Mouse (Mus musculus) left cerebral cortex, adult 8-10 months (tissue): Measurements from ENCODE around the gene Dad1. TPM values are rescaled to one million over a fixed set of nuclear protein-coding genes. Genes with fewer than 3 reads are reported as not detected.
"Not testable (repeated sequence)": the region's sequence is repeated elsewhere in the genome, so short reads cannot be mapped to it uniquely, and the experiment has no call there.

ENCODE experiments used
- DNase-seq, 2 experiments: peaks; one replicate each; pipeline ENCODE4 v3.0.0; 2022; ENCODE audit warnings: low spot score in 2 of 2
- total RNA-seq, 4 experiments: library from RNA; stranded (reverse); gene quantifications; 2 replicates each; pipeline ENCODE4 v1.2.4; 2022

The Dad1 gene
- total RNA-seq, 4 experiments from 2014 or later: 107 to 115 (median 113) TPM

DNA sequence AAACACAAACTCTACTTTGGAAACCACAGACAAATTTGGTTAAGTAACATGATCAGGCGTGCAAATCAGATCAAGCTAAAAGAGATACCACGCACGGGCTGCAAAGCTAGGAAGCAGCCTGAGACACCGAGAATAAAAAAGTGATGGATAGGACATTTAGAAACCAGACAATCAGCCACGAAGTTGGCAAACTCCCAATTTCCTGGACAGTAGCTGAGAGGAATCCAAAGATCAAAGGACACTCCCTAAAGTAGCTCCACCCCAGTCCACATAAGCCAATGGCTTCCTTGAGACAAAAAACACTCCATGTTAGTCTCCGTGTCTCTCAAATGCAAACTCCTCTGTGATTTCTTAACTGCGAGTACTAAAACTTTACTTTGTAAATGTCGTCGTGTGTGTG lies 4.6 kb downstream of the Dad1 start:
- no peak for DNase-seq

DNA sequence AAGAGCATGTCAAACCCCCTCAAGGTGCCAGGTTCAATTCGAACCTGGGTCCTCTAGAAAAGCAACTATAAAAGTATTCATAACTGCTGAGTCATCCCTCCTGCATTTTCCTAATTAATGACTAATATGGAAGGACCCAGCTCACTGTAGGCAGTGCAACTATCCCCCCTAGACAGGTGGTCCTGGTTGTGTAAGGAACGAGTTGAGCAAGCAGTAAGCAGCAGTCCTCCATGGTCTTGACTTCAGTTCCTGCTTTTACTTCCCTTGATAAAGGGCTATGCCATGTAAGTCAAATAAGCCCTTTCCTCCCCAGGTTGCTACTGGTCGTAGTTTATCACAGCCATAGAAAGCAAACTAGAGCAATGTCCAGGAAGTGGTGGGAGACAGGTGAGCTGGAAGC lies 7.7 kb downstream of the Dad1 start:
- no peak for DNase-seq

DNA sequence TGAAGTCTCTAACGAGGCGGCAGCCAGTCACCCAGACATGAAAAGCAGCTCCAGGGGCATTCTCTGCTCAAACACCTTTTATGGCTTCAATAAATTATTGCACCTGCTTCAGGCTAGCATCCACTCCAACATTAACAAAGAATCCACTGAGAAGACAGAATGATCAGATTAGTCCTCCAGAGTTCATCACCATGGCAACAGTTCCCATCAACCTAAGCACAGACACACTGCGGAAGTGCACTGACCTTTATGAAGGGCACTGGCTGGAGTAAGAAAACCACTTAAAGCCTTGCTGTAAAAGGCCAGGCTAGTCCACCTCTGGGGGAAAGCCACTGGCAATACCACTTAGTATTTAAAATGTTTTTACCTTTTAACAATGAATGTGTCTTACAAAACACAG lies 9.7 kb downstream of the Dad1 start:
- no peak for DNase-seq

DNA sequence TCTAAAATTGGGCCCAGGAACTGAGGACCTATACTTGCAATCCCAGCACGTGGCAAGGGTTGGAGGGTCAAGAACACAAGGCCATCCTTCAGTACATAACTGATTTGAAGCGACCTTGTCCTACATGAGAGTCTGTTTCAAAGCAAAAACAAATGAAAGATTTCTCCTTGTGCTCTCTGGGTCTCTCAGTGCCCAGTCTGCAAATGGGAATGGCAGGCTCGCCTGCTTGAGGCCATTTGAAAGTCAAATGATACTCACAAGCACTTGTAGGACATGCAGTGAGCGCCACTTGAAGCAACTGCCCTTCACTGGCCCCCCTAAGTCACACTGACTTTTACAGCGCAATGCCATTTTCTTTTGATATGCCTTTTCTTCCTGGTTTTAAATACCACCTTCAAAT lies 13.4 kb downstream of the Dad1 start:
- no peak for DNase-seq

DNA sequence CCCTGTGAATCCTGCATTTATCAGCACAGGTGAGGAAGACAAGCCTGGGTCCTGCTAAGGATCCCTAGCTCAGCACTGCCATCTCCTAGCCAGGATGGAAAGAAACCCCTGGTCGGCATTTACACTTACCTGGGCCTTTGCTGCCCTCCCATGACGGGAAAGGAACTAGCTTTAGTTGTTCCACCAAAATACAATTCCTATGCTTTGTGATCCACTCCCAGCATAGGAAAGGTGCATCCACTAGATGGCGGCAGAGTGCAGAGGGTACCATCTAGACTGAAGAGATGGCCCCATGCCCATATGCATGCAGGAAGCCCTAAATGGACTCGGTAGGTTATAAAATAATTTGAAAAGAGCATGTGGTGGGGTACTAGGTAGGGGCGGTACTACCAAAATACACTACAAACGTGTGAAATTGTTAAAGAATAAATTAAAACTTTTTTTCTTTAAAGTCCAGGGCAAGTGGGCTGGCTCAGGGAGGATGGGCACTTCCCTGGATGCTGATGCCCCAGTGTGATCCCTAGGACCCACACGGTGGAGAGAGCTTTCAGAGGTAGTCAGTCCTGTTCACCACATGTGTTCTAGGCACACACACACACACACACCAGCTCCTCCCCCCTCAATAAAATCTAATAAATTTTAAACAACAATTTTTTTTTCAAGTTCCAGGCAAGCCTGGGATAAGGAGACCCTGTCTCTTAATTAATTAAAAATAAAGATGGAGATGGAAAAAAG lies 14.7 kb downstream of the Dad1 start:
- peak in 1 of 2 experiments; percentile 61 for DNase-seq

DNA sequence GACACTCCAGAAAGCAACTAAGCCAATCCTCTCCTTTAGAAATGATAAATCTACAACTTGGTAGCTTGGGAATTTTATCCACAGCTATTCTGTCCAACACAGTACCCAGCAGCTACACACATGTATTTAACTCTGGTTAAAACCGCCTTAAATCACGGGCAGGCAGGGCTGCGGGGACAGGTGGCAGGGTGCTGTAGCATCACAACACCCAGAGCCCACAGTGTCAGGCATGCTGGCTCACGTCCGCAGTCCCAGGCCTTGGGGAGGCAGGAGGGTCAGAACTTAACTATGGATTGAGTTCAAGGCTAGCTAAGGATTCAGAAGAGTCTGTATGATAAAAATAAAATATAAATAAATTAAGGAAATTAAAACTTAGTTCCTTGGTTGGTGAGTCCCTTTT lies 17.0 kb downstream of the Dad1 start:
- DNase-seq: no peak

DNA sequence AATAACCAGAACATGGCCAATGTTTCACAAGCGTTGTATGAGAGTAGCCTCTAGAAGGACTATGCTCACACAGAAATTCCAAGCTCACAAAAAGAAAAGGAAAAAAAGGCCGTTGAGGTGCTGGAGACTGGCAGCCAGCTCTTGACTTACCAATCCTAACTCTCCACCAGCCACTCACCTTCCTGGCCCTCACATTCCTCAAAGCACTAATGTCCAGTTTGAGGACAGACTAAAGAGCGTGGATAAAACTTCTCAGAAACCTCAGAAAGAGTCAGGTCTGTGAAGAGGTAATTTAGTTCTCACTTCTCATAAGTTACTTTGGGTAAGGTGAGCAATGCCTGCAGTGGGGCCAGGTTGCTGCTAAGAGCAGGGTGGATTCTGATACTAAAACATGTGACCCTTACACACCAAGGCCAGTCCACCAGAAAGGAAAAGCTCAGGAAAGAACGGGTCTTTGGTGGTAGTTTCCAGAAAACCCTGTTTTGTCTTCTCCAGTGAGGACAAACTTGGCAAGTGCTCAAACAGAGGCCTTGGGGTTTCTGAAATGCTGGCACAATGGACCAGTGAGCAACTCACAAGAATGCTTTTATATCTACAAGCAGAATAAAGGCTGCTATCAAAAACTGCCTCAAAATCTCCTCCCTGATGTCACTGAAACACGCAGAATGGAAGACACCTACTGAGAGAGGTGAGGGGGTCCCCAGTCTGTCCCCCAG lies 17.9 kb downstream of the Dad1 start:
- DNase-seq: no peak

DNA sequence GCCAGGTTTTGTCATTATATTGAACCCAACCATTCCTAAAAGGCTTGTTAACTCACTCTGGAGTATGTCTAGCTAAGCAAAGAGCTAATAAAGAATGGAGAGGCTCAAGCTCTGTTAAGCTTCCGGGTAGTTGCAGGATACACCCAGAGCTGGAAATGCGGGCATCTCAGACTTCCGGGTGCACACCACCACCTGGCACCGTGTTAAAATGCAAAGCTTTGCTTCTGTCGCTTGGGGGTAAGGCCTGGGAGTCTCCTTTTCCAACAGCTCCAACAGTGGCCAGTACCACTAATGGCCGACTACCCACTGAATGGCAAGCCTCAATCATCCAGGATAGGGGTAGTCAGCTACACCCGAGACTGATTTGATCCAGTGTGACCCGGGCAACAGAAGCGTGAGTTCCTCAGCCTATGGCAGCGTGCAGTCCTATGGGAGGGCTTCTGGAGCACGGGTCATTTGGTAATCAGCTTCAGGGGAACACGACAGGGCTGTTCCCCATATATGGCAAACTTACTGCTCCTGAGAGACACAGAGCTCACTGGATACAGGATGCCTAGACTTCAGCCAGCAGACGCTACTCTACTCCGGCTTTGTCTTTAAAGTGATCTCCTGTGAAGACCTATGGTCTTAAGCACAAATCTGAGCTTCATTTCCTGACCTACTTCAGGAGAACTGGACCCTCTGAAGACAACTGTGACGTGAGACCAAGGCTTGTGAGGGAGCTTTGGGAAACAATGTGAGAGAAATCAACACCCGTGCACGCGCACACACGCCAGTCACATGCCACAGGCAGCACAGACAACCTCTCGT lies 19.5 kb downstream of the Dad1 start:
- no peak for DNase-seq

DNA sequence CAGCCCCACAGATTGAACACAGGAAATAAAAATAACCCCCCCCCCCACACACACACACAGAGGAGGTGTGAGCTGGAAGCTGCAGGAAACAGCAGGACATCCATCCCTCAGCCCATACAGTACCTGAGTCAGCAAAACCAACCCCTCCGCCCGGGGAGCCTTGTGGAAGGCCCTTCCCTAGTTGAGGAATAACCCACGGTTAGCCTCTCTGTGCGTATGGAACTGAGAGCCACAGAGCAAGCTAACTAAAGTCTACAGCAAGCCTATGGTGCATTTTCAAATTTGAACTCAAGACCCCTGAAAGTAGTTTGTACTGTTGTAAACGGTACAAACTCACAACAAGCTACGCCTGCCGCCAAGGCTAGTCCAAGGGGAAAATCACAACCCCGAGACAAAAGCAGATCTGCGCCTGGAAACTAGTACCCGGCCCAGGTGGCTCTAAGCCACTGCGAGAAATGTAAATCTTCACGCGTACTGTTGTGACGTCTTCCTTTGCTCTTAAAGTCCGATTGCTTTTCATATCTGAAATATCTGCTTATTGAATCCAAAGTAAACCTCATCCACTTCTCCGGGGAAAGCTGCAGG lies 20.3 kb downstream of the Dad1 start:
- DNase-seq: no peak

DNA sequence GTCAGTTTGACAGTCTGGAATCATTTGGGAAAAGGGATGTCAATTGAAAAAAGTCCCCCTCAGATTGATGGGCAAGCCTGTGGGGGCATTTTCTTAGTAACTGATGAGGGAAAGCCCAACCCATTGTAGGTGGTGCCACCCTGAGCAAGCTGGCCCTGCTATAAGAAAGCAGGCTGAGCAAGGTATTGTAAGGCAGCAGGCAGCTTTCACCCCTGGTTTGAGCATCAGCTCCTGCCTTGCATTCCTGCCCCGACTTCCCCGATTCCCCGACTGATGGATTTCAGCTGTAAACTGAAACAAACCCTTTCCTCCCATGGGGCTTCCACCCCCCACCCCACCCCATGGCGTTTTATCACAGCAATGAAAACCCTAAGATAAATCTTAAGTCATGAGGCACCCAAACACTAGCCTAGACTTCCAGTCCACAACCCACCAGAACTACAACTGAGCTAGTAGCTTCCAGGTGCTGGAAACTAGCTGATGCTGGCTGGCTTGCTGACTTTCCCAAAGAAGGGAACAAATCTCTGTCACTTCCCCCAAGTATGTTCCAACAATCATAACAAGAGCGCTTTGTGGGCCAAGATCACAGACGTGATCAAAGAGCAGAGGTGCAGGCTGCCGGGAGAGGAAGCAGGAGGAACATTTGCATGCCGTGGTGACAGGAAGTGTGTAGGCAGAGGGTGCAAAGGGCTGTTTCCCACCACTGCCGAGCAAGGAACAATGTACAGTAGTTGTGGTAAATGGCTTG lies 20.9 kb downstream of the Dad1 start:
- peak in 1 of 2 experiments; percentile 23 for DNase-seq

DNA sequence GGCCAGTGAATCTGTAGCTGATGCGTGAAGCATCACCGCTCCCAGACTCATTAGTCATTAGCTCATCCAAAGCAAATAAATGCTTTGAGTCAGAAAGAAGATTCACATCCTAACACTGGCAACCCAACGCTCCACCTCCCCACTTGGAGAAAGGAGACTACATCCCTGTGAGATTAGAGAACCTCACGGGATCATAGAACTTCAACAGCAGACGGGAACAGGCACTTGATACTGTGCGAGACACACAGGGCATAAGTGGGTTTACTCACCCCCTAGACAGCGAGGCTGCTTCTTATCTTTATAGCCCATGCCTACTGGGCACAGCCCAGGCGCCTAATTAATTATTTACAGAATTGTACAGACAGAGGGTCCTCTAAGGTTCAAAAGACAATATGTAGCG lies 21.8 kb downstream of the Dad1 start:
- DNase-seq: no peak

DNA sequence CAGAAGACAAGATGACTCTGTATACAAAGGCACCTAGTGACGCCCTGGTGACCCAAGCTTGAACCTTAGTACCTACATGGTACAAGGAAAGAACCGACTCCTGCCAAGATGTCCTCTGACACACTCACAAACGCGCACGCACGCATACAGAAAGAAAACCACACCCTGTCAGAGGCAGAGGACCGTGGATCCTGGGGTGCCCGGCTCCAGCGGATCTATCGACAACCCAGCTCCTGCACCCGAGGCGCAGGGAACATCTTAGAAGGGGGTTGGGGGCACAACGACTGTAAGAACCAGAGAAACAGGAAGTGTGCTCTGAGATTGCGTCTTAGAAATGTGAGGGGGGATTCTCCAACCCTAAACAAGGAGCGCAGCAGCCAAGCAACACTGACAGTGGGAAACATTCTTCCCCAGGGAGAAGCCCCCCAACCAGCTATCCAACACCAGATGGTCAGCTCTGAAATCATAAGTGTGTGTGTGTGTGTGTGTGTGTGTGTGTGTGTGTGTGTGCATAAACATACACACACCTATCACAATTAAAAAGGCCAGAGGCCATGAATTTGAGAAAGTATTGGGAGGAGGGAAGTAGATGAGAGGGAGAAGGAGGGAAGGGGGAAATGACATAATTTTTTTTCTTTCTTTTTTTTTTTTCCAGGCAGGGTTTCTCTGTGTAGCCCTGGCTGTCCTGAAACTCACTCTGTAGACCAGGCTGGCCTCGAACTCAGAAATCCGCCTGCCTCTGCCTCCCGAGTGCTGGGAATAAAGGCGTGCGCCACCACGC lies 22.5 kb downstream of the Dad1 start:
- no peak for DNase-seq

DNA sequence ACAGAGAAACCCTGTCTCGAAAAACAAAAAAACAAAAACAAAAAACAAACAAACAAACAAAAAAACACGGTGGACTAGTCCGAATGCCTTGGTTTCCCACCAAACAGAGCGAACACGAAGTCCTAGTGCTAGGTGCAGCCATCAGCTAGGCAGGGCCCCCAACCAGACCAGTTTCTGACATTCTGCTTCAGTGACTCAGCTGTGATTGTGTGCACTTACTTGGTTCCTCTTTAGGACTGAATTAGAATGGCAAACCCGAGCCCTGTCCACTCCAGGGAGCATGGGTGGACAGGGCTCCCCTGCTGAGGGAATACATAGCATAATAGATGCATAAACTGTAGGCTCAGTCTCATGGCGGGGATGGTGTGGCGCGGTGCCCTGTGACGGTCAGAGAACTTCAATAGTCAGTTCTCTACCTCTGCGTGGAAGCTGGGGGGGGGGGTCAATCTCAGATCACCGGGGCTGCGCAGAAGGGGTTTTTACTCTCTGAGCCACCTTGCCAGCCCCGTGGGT lies 23.2 kb downstream of the Dad1 start:
- no peak for DNase-seq

DNA sequence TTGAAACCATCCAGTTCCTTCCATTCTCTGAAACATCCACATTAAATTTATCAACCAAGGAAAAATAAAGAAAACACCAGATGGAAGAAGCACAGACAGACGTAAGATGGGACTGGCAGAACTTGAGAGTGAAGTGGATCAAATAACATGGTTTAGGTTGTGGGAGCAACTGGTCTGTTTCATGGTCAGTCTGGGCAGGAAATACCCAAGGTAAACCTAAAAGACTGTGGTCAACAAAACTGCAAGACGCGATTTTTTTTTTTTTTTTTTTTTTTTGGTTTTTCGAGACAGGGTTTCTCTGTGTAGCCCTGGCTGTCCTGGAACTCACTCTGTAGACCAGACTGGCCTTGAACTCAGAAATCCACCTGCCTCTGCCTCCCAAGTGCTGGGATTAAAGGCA lies 24.1 kb downstream of the Dad1 start:
- not testable (repeated sequence) for DNase-seq

DNA sequence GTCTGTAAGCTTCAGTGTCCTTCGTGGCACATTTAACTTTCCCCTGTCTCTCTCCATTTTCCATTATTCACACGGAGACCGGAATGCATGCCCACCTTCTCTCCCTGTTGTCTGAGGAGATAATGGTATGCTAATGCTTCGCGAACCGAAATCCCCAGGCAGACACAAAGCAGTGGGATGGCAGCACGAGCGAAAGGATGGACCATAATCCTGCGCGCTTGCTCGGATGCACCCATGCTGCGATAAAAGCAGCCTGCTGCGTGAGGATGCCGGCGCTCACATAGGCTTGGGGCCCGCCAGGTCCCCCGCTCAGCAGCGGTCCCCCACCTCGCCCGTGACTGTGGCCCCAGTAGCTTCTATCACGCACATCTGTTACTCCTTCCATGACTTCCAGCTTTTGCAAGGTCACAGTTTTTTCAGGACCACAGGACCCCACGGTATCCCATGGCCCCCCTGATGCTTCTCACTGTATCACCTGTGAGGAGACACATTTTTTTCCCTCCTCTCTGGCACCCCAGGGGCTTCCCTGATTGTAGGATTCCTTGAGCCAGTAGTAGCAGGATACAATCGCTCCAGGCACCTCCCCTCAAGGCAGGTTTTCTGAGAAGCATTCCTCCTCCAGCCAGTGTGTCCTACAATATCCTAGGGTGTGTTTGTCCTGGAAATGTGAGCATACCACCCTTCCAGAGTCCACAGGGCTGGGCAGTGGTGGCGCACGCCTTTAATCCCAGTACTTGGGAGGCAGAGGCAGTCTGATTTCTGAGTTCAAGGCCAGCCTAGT lies 24.8 kb downstream of the Dad1 start:
- DNase-seq: no peak

DNA sequence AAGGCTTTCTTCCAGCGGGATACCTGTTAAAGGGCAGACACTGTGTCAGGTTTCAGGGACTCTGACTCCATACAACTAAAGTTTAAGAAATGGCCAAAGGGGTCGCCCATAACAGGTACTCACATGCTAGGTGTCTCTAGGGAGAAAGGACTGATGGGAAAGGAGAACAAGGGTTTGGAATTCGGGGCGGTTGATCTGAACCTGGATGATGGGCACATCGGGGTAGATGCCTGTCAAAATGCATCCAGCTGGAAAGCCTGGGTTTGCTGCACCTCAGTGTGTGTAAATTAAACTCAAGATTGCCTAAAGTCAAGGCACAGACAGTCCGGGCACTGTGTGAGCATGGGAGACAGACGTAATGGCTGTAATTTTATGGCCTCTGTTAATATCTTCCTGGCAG lies 25.4 kb downstream of the Dad1 start:
- no peak for DNase-seq

DNA sequence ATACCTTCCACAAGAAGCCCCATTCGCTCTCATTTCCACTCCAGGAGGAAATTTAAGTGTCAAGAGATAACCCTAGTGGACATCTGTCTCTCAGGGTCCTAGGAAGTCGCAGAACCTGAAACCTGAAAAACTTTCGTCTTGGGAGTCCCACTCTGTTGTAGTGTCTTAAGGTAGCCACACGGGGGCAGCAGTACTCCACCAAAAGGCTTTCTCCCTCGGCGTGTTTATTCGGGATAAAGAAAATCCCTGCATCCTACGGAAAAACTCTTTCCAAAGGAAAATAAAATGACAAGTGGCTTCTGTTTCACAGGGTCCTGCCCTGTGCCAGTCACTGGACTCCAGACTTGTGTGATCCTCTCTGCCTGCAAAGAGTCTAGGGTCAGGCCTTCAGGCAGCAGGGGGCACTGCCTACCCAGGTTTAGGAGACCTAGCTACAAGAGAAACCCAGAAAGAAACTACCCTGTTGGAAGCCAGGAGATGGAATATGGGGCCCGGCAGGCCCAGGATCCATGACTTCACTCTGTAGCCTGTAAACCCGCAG lies 25.9 kb downstream of the Dad1 start:
- peak in 1 of 2 experiments; percentile 60 for DNase-seq

DNA sequence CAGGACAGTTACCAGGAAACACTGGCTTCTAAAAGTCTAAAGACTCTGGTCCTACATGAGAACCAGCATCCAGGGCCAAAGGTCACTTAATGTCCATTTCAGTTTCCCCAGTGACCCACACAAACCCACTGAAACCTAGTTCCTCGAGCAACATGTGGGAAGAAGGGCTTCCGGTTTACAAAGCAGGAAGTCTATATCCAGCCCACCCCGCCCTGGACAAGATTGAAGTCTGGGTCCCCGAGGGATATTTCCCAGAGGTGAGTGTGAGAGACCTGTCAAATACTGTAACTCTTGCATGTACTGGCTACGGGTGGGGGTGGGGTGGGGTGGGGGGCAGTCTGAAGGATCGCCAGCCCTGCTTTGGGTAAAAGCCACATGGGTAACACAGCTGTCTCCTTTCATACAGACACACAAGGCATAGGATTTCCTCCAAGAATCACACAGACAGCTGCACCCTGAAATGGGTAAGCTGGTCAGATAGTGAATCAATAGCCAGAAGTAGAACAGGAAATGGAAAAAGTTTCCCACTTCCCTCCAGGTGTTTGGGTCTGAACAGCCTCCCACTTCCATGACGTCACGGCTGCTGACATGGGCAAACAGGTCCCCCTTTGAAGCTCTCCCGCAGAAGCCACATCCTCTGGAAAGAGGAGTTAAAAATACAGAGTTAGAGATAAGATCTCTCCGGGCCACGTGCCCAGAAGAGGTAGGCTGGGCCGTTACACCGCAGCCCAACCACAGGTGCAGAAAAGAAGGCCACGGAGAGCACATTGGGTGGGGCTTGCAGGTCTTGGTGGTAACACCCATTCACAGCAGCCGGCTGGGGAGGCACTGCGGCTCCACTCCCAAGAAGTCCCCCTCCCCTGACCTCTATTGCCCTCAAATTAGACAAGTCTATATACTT lies 26.7 kb downstream of the Dad1 start:
- DNase-seq: no peak
